Mouse (Mus musculus) kidney, adult 2 months (tissue): ENCODE data around the gene Iqcg.

Source experiments
- CTCF ChIP-seq: fragments of 200-500 bp; conservative IDR thresholded peaks from 2 replicates; pipeline ENCODE4 v1.5.1; 2011; ENCODE audit warnings: low read depth, mild to moderate bottlenecking, control low read depth, low read length, moderate library complexity, mixed read lengths; ENCODE audit not compliant: insufficient read depth, insufficient read length
- POLR2A ChIP-seq: fragments of 200-500 bp; IDR thresholded peaks from one replicate; pipeline ENCODE4 v1.6.1; 2011; ENCODE audit warnings: low read depth, low read length, control low read depth

DNA sequence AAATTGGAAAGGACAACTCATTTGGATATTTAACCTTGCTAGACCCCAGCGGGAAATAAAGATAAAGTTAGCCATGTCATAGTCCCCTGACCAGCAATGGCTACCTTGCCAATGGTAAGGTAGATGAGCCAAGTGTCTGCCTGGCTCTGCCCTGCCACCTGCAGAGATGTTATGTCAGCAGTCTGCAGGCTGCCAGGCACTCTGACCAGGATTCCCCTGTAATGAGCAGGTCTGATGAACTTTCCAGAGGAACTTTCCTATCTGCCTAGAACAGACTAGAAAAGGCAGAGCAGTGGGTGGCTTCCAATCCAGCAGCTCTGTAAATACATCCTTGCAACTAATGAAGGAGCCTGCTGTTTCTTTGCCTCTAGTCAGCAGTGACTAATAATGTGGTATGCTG is 41.1 kb downstream of the Iqcg start:
- no peak for TF ChIP-seq CTCF
- no peak for TF ChIP-seq POLR2A
